Mouse (Mus musculus): ENCODE data around the gene Theg. TPM values are rescaled to one million over a fixed set of nuclear protein-coding genes. Genes with fewer than 3 reads are reported as not detected.

The Theg gene
- polyA plus RNA-seq, 1 experiment: 0.18 TPM

- Histone ChIP-seq H3K27ac (ENCODE audit: insufficient read depth, low read length) (no peak overlapping the region), H3K36me3 (ENCODE audit: control insufficient read depth, insufficient read depth, low read length) (no peaks in the 10 kb centered on the region), H3K27me3 (ENCODE audit: control insufficient read depth, insufficient read depth, low read length) (no peaks in the 10 kb centered on the region), H3K4me1 (ENCODE audit: control insufficient read depth, insufficient read depth, insufficient read length) (peaks cover 8% of the 10 kb centered on the region; the same call in 1 of the 2 replicates), H3K4me3 (ENCODE audit: extremely low read depth, insufficient read depth, insufficient read length) (no peak overlapping the region)
- TF ChIP-seq CTCF (IDR thresholded peaks at IDR 0.05; ENCODE audit: extremely low read depth, insufficient read depth, insufficient read length, insufficient replicate concordance): no peak
- no peak for TF ChIP-seq POLR2A (IDR thresholded peaks at IDR 0.05; ENCODE audit: low read depth, low read length)
- 46% methylated on average over 9 of the region's 9 CpGs for WGBS
- peak; percentile 4 to 35 for DNase-seq (ENCODE audit: low read depth in 1 of 2, low spot score in 2 of 2)
Measured at GRCm38 (mm10) chr10:79584426-79584825, 2.7 kb downstream of the Theg start.

GRCm38 (mm10) chr10:79584021-79584420 is 3.1 kb downstream of the Theg start:
- H3K4me3 ChIP-seq (ENCODE audit: extremely low read depth, insufficient read depth, insufficient read length): no peak overlapping the region
- WGBS: 75% methylated on average over 7 of the region's 7 CpGs
- H3K27ac ChIP-seq (ENCODE audit: insufficient read depth, low read length): no peak overlapping the region
- H3K4me1 ChIP-seq (ENCODE audit: control insufficient read depth, insufficient read depth, insufficient read length): peaks cover 8% of the 10 kb centered on the region; the same call in 1 of the 2 replicates
- no peaks in the 10 kb centered on the region for H3K36me3 ChIP-seq (ENCODE audit: control insufficient read depth, insufficient read depth, low read length)
- no peaks in the 10 kb centered on the region for H3K27me3 ChIP-seq (ENCODE audit: control insufficient read depth, insufficient read depth, low read length)
- DNase-seq (ENCODE audit: low read depth in 1 of 2, low spot score in 2 of 2): no peak
- TF ChIP-seq CTCF (IDR thresholded peaks at IDR 0.05; ENCODE audit: extremely low read depth, insufficient read depth, insufficient read length, insufficient replicate concordance) (no peak), POLR2A (IDR thresholded peaks at IDR 0.05; ENCODE audit: low read depth, low read length) (no peak)

GRCm38 (mm10) chr10:79581501-79581900 is 5.6 kb downstream of the Theg start:
- no peaks in the 10 kb centered on the region for H3K36me3 ChIP-seq (ENCODE audit: control insufficient read depth, insufficient read depth, low read length)
- WGBS: 88% methylated on average over 8 of the region's 8 CpGs
- no peak overlapping the region for H3K4me3 ChIP-seq (ENCODE audit: extremely low read depth, insufficient read depth, insufficient read length)
- no peak for TF ChIP-seq CTCF (IDR thresholded peaks at IDR 0.05; ENCODE audit: extremely low read depth, insufficient read depth, insufficient read length, insufficient replicate concordance)
- TF ChIP-seq POLR2A (IDR thresholded peaks at IDR 0.05; ENCODE audit: low read depth, low read length): no peak
- no peak overlapping the region for H3K27ac ChIP-seq (ENCODE audit: insufficient read depth, low read length)
- no peaks in the 10 kb centered on the region for H3K27me3 ChIP-seq (ENCODE audit: control insufficient read depth, insufficient read depth, low read length)
- peaks cover 8% of the 10 kb centered on the region; the same call in 1 of the 2 replicates for H3K4me1 ChIP-seq (ENCODE audit: control insufficient read depth, insufficient read depth, insufficient read length)
- no peak for DNase-seq (ENCODE audit: low read depth in 1 of 2, low spot score in 2 of 2)

DNA sequence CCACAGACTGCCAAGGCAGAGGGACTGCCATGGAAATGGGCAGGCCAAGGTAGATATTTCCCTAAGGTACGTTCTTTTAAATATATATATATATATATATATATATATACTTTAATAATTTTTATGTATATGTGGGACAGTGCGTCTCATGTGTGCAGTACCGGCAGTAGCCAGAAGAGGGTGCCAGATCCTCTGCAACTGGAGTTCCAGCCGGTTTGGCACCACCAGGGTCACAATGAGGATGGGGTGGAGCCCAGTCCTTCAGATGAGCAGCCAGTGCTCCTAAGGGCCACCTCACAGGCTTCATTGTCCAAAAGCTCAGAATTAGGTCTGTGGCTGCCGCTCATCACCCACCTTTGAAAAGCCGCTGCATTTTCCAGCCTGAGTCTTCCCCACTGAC is 6.3 kb downstream of the Theg start:
- H3K27me3 ChIP-seq (ENCODE audit: control insufficient read depth, insufficient read depth, low read length): no peaks in the 10 kb centered on the region
- peaks cover 8% of the 10 kb centered on the region; the same call in 1 of the 2 replicates for H3K4me1 ChIP-seq (ENCODE audit: control insufficient read depth, insufficient read depth, insufficient read length)
- no peak overlapping the region for H3K27ac ChIP-seq (ENCODE audit: insufficient read depth, low read length)
- 61% methylated on average over 6 of the region's 6 CpGs for WGBS
- H3K36me3 ChIP-seq (ENCODE audit: control insufficient read depth, insufficient read depth, low read length): no peaks in the 10 kb centered on the region
- peak; percentile 41; the same call in 1 of the 2 replicates for TF ChIP-seq CTCF (IDR thresholded peaks at IDR 0.05; ENCODE audit: extremely low read depth, insufficient read depth, insufficient read length, insufficient replicate concordance)
- TF ChIP-seq POLR2A (IDR thresholded peaks at IDR 0.05; ENCODE audit: low read depth, low read length): no peak
- no peak overlapping the region for H3K4me3 ChIP-seq (ENCODE audit: extremely low read depth, insufficient read depth, insufficient read length)
- peak in 1 of 2 experiments; percentile 7 for DNase-seq (ENCODE audit: low read depth in 1 of 2, low spot score in 2 of 2)

DNA sequence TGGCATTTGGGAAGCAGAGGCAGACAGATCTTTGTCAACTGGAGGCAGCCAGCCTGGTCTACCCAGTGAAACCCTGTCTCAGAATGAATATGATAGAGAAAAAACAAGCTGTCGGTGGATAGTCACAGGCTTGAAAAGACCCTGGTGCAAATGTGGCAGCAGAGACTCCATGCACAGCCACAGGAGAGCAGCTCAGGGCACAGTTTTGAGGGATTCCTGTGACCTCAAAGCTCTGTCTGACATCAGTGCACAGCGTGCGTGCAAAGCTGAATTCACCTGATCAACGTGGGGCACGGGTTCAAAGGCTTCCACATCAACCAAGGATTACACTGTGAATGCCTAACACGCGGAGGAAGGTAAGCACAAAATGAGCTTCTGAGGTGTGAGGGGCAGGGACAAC is 6.8 kb downstream of the Theg start:
- no peak overlapping the region for H3K27ac ChIP-seq (ENCODE audit: insufficient read depth, low read length)
- no peak overlapping the region for H3K4me3 ChIP-seq (ENCODE audit: extremely low read depth, insufficient read depth, insufficient read length)
- no peak for DNase-seq (ENCODE audit: low read depth in 1 of 2, low spot score in 2 of 2)
- H3K27me3 ChIP-seq (ENCODE audit: control insufficient read depth, insufficient read depth, low read length): no peaks in the 10 kb centered on the region
- no peaks in the 10 kb centered on the region for H3K36me3 ChIP-seq (ENCODE audit: control insufficient read depth, insufficient read depth, low read length)
- WGBS: 80% methylated on average over 7 of the region's 7 CpGs
- H3K4me1 ChIP-seq (ENCODE audit: control insufficient read depth, insufficient read depth, insufficient read length): peaks cover 8% of the 10 kb centered on the region; the same call in 1 of the 2 replicates
- TF ChIP-seq POLR2A (IDR thresholded peaks at IDR 0.05; ENCODE audit: low read depth, low read length): no peak
- no peak for TF ChIP-seq CTCF (IDR thresholded peaks at IDR 0.05; ENCODE audit: extremely low read depth, insufficient read depth, insufficient read length, insufficient replicate concordance)

GRCm38 (mm10) chr10:79579781-79580180 is 7.3 kb downstream of the Theg start:
- 85% methylated on average over 12 of the region's 12 CpGs for WGBS
- Histone ChIP-seq H3K4me3 (ENCODE audit: extremely low read depth, insufficient read depth, insufficient read length) (no peak overlapping the region), H3K27ac (ENCODE audit: insufficient read depth, low read length) (no peak overlapping the region), H3K27me3 (ENCODE audit: control insufficient read depth, insufficient read depth, low read length) (no peaks in the 10 kb centered on the region), H3K4me1 (ENCODE audit: control insufficient read depth, insufficient read depth, insufficient read length) (peaks cover 6% of the 10 kb centered on the region; the same call in 1 of the 2 replicates), H3K36me3 (ENCODE audit: control insufficient read depth, insufficient read depth, low read length) (no peaks in the 10 kb centered on the region)
- DNase-seq (ENCODE audit: low read depth in 1 of 2, low spot score in 2 of 2): no peak
- no peak for TF ChIP-seq CTCF (IDR thresholded peaks at IDR 0.05; ENCODE audit: extremely low read depth, insufficient read depth, insufficient read length, insufficient replicate concordance)
- no peak for TF ChIP-seq POLR2A (IDR thresholded peaks at IDR 0.05; ENCODE audit: low read depth, low read length)

DNA sequence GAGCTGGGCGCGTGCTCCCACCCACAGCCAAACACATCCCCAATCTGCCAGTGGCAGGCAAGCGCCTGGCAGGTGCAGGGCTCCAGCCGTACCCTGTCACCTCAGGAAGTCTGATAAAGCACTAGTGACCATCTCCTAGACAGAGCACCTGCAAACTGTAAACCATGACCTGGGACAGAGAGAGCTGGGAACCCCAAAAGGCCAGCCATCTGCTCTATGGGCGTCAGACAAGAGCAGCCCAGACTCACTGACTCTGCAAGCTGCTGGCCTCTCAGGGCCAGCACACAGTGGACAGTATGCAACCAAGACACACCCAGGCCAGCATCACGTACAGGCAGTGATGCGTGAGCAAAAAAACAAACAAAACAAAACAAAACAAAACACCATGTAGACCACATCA is 8.2 kb downstream of the Theg start:
- H3K4me3 ChIP-seq (ENCODE audit: extremely low read depth, insufficient read depth, insufficient read length): no peak overlapping the region
- H3K27me3 ChIP-seq (ENCODE audit: control insufficient read depth, insufficient read depth, low read length): no peaks in the 10 kb centered on the region
- no peaks in the 10 kb centered on the region for H3K36me3 ChIP-seq (ENCODE audit: control insufficient read depth, insufficient read depth, low read length)
- TF ChIP-seq POLR2A (IDR thresholded peaks at IDR 0.05; ENCODE audit: low read depth, low read length) (no peak), CTCF (IDR thresholded peaks at IDR 0.05; ENCODE audit: extremely low read depth, insufficient read depth, insufficient read length, insufficient replicate concordance) (no peak)
- no peaks in the 10 kb centered on the region for H3K4me1 ChIP-seq (ENCODE audit: control insufficient read depth, insufficient read depth, insufficient read length)
- no peak for DNase-seq (ENCODE audit: low read depth in 1 of 2, low spot score in 2 of 2)
- 73% methylated on average over 7 of the region's 7 CpGs for WGBS
- H3K27ac ChIP-seq (ENCODE audit: insufficient read depth, low read length): no peak overlapping the region

Measured in spleen, adult 2 months (tissue).